Mouse (Mus musculus): ENCODE measurements around the gene Tll2. TPM values are rescaled to one million over a fixed set of nuclear protein-coding genes. Genes with fewer than 3 reads are reported as not detected.
A peak's percentile ranks its signal among the peaks of the same experiment; 100 is the strongest.

The Tll2 gene
- polyA plus RNA-seq, 1 experiment from 2014 or later: 0.18 TPM

- no peaks in the 10 kb centered on the region for H3K9me3 ChIP-seq (ENCODE audit: control insufficient read depth, low read length)
- H3K4me1 ChIP-seq (ENCODE audit: control insufficient read depth in 2 of 2, insufficient read depth in 2 of 2, low read length in 2 of 2): peaks cover 0 to 2% of the 10 kb centered on the region in 2 experiments; a peak in 1 of 4 replicates
- H3K27me3 ChIP-seq (ENCODE audit: control insufficient read depth, insufficient read depth, low read length): peaks cover 21% of the 10 kb centered on the region
- ATAC-seq (ENCODE audit: insufficient number of reproducible peaks, insufficient read depth, low FRiP score, low read depth): no peak
- H3K36me3 ChIP-seq (ENCODE audit: control insufficient read depth, insufficient read depth, low read length): no peaks in the 10 kb centered on the region
- H3K9ac ChIP-seq (ENCODE audit: low read length): no peak overlapping the region
- no peak overlapping the region for H3K4me3 ChIP-seq (ENCODE audit: control insufficient read depth in 1 of 2, insufficient read depth in 1 of 2, low read depth in 1 of 2, low read length in 2 of 2)
- no peak overlapping the region for H3K4me2 ChIP-seq (ENCODE audit: low read length)
- 66% methylated on average over 4 of the region's 4 CpGs for WGBS
- H3K27ac ChIP-seq (replicated peaks in 1 of 2; ENCODE audit: control insufficient read depth in 1 of 2, insufficient read depth in 1 of 2, low read depth in 2 of 2, low read length in 2 of 2): no peak overlapping the region
Measured at GRCm38 (mm10) chr19:41087901-41088300, 118.7 kb downstream of the Tll2 start.

GRCm38 (mm10) chr19:41086700-41087099 lies 119.9 kb downstream of the Tll2 start:
- Histone ChIP-seq H3K4me2 (ENCODE audit: low read length) (no peak overlapping the region), H3K9me3 (ENCODE audit: control insufficient read depth, low read length) (no peaks in the 10 kb centered on the region), H3K4me1 (ENCODE audit: control insufficient read depth in 2 of 2, insufficient read depth in 2 of 2, low read length in 2 of 2) (peaks cover 6 to 7% of the 10 kb centered on the region in 2 experiments), H3K4me3 (ENCODE audit: control insufficient read depth in 1 of 2, insufficient read depth in 1 of 2, low read depth in 1 of 2, low read length in 2 of 2) (no peak overlapping the region), H3K27me3 (ENCODE audit: control insufficient read depth, insufficient read depth, low read length) (peaks cover 21% of the 10 kb centered on the region), H3K36me3 (ENCODE audit: control insufficient read depth, insufficient read depth, low read length) (no peaks in the 10 kb centered on the region), H3K9ac (ENCODE audit: low read length) (no peak overlapping the region), H3K27ac (replicated peaks in 1 of 2; ENCODE audit: control insufficient read depth in 1 of 2, insufficient read depth in 1 of 2, low read depth in 2 of 2, low read length in 2 of 2) (no peak overlapping the region)
- 3% methylated on average over 2 of the region's 2 CpGs for WGBS
- ATAC-seq (ENCODE audit: insufficient number of reproducible peaks, insufficient read depth, low FRiP score, low read depth): peak; percentile 47; the same call in 1 of the 2 replicates

GRCm38 (mm10) chr19:41086289-41086688 lies 120.3 kb downstream of the Tll2 start:
- H3K4me2 ChIP-seq (ENCODE audit: low read length): no peak overlapping the region
- H3K9ac ChIP-seq (ENCODE audit: low read length): no peak overlapping the region
- H3K9me3 ChIP-seq (ENCODE audit: control insufficient read depth, low read length): no peaks in the 10 kb centered on the region
- H3K27ac ChIP-seq (replicated peaks in 1 of 2; ENCODE audit: control insufficient read depth in 1 of 2, insufficient read depth in 1 of 2, low read depth in 2 of 2, low read length in 2 of 2): no peak overlapping the region
- ATAC-seq (ENCODE audit: insufficient number of reproducible peaks, insufficient read depth, low FRiP score, low read depth): no peak
- no peak overlapping the region for H3K4me3 ChIP-seq (ENCODE audit: control insufficient read depth in 1 of 2, insufficient read depth in 1 of 2, low read depth in 1 of 2, low read length in 2 of 2)
- no peaks in the 10 kb centered on the region for H3K36me3 ChIP-seq (ENCODE audit: control insufficient read depth, insufficient read depth, low read length)
- peaks cover 7 to 11% of the 10 kb centered on the region in 2 experiments for H3K4me1 ChIP-seq (ENCODE audit: control insufficient read depth in 2 of 2, insufficient read depth in 2 of 2, low read length in 2 of 2)
- 85% methylated on average over 6 of the region's 6 CpGs for WGBS
- peaks cover 21% of the 10 kb centered on the region for H3K27me3 ChIP-seq (ENCODE audit: control insufficient read depth, insufficient read depth, low read length)

- H3K27me3 ChIP-seq (ENCODE audit: control insufficient read depth, insufficient read depth, low read length): peaks cover 16% of the 10 kb centered on the region
- no peaks in the 10 kb centered on the region for H3K9me3 ChIP-seq (ENCODE audit: control insufficient read depth, low read length)
- no peaks in the 10 kb centered on the region for H3K36me3 ChIP-seq (ENCODE audit: control insufficient read depth, insufficient read depth, low read length)
- ATAC-seq (ENCODE audit: insufficient number of reproducible peaks, insufficient read depth, low FRiP score, low read depth): no peak
- H3K4me2 ChIP-seq (ENCODE audit: low read length): no peak overlapping the region
- 84% methylated on average over 14 of the region's 14 CpGs for WGBS
- no peak overlapping the region for H3K4me3 ChIP-seq (ENCODE audit: control insufficient read depth in 1 of 2, insufficient read depth in 1 of 2, low read depth in 1 of 2, low read length in 2 of 2)
- peaks cover 10 to 15% of the 10 kb centered on the region in 2 experiments for H3K4me1 ChIP-seq (ENCODE audit: control insufficient read depth in 2 of 2, insufficient read depth in 2 of 2, low read length in 2 of 2)
- H3K27ac ChIP-seq (replicated peaks in 1 of 2; ENCODE audit: control insufficient read depth in 1 of 2, insufficient read depth in 1 of 2, low read depth in 2 of 2, low read length in 2 of 2): no peak overlapping the region
- H3K9ac ChIP-seq (ENCODE audit: low read length): no peak overlapping the region
Measured at GRCm38 (mm10) chr19:41083646-41084045, 123.0 kb downstream of the Tll2 start.

GRCm38 (mm10) chr19:41081589-41081988 lies 125.0 kb downstream of the Tll2 start:
- Histone ChIP-seq H3K4me2 (ENCODE audit: low read length) (no peak overlapping the region; the same call in 1 of the 2 replicates), H3K4me3 (ENCODE audit: control insufficient read depth in 1 of 2, insufficient read depth in 1 of 2, low read depth in 1 of 2, low read length in 2 of 2) (no peak overlapping the region), H3K4me1 (ENCODE audit: control insufficient read depth in 2 of 2, insufficient read depth in 2 of 2, low read length in 2 of 2) (peaks cover 8 to 15% of the 10 kb centered on the region in 2 experiments), H3K27ac (replicated peaks in 1 of 2; ENCODE audit: control insufficient read depth in 1 of 2, insufficient read depth in 1 of 2, low read depth in 2 of 2, low read length in 2 of 2) (peak overlapping the region; percentile 68 to 72), H3K36me3 (ENCODE audit: control insufficient read depth, insufficient read depth, low read length) (no peaks in the 10 kb centered on the region), H3K9me3 (ENCODE audit: control insufficient read depth, low read length) (no peaks in the 10 kb centered on the region), H3K27me3 (ENCODE audit: control insufficient read depth, insufficient read depth, low read length) (no peaks in the 10 kb centered on the region), H3K9ac (ENCODE audit: low read length) (no peak overlapping the region)
- peak; percentile 67; the same call in 1 of the 2 replicates for ATAC-seq (ENCODE audit: insufficient number of reproducible peaks, insufficient read depth, low FRiP score, low read depth)
- WGBS: 18% methylated on average over 3 of the region's 3 CpGs

- Histone ChIP-seq H3K9me3 (ENCODE audit: control insufficient read depth, low read length) (no peaks in the 10 kb centered on the region), H3K9ac (ENCODE audit: low read length) (no peak within 1 kb of the TSS), H3K4me3 (ENCODE audit: control insufficient read depth in 1 of 2, insufficient read depth in 1 of 2, low read depth in 1 of 2, low read length in 2 of 2) (no peak within 1 kb of the TSS), H3K27ac (replicated peaks in 1 of 2; ENCODE audit: control insufficient read depth in 1 of 2, insufficient read depth in 1 of 2, low read depth in 2 of 2, low read length in 2 of 2) (no peak within 1 kb of the TSS), H3K4me2 (ENCODE audit: low read length) (no peak within 1 kb of the TSS), H3K36me3 (ENCODE audit: control insufficient read depth, insufficient read depth, low read length) (no peaks in the 10 kb centered on the region), H3K4me1 (ENCODE audit: control insufficient read depth in 2 of 2, insufficient read depth in 2 of 2, low read length in 2 of 2) (peaks cover 5 to 10% of the 10 kb centered on the region in 2 experiments), H3K27me3 (ENCODE audit: control insufficient read depth, insufficient read depth, low read length) (no peaks in the 10 kb centered on the region)
- ATAC-seq (ENCODE audit: insufficient number of reproducible peaks, insufficient read depth, low FRiP score, low read depth): no peak
- WGBS: 82% methylated on average over 3 of the region's 3 CpGs
Measured at GRCm38 (mm10) chr19:41076906-41077305, 129.7 kb downstream of the Tll2 start, which contains the start of gene Opalin. Opalin (minus strand) TSS chr19:41077113.

GRCm38 (mm10) chr19:41073746-41074455 lies 132.7 kb downstream of the Tll2 start:
- H3K27ac ChIP-seq (replicated peaks in 1 of 2; ENCODE audit: control insufficient read depth in 1 of 2, insufficient read depth in 1 of 2, low read depth in 2 of 2, low read length in 2 of 2): no peak overlapping the region
- H3K4me1 ChIP-seq (ENCODE audit: control insufficient read depth in 2 of 2, insufficient read depth in 2 of 2, low read length in 2 of 2): no peaks in the 10 kb centered on the region
- 0 out of 2 replicates have a peak, but pooled peaks cover 3% of the 10 kb centered on the region for H3K27me3 ChIP-seq (ENCODE audit: control insufficient read depth, insufficient read depth, low read length)
- no peak overlapping the region for H3K4me2 ChIP-seq (ENCODE audit: low read length)
- WGBS: 82% methylated on average over 14 of the region's 14 CpGs
- no peak for ATAC-seq (ENCODE audit: insufficient number of reproducible peaks, insufficient read depth, low FRiP score, low read depth)
- no peak overlapping the region for H3K4me3 ChIP-seq (ENCODE audit: control insufficient read depth in 1 of 2, insufficient read depth in 1 of 2, low read depth in 1 of 2, low read length in 2 of 2)
- no peak overlapping the region for H3K9ac ChIP-seq (ENCODE audit: low read length)
- no peaks in the 10 kb centered on the region for H3K9me3 ChIP-seq (ENCODE audit: control insufficient read depth, low read length)
- H3K36me3 ChIP-seq (ENCODE audit: control insufficient read depth, insufficient read depth, low read length): no peaks in the 10 kb centered on the region
